Mouse (Mus musculus): Measurements from ENCODE around the gene Pml.

DNA sequence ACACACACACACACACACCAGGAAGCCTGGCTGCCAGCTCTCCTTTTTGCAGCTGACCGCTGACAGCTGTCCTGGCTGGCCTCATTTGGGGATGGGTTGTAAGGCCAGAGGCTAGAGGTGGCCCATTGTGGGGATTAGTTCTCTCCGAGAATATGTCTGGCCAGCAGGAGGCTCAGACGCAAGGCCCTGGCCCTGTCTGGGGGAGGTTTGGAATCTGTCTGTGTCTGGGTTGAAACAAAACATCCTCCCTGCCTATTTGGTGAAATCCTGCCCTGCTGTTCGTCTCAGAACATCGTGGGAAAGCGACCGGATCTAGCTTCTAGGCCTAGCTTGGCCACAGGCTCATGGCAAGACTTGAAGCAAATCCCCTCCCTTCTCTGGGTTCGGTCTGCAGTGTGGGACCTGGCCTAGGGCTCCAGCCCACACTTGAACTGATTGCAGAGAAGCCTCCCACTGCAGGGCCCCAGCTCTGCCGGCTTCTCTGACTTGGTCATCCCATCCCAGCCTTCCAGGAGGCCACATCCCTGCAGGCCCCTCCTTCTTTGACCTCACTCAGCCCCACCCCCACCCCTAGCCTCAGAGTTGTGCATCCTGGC, 46.3 kb upstream of the Pml start:
- no peak for TF ChIP-seq POLR2A (IDR thresholded peaks at IDR 0.05; ENCODE audit: insufficient read depth, low read length)
- no peak for TF ChIP-seq CTCF (IDR thresholded peaks at IDR 0.05; ENCODE audit: low read depth, low read length)
- TF ChIP-seq EP300 (IDR thresholded peaks at IDR 0.05; ENCODE audit: insufficient read depth, low read depth, low read length) = no peak

Measured in ES-Bruce4 (cell line).